Mouse (Mus musculus) megakaryocyte, embryonic 14.5 days (primary cell): Measurements from ENCODE around the gene Cd6.

ENCODE experiments used
- FLI1 ChIP-seq: IDR thresholded peaks from 2 replicates; pipeline ENCODE4 v1.6.1; 2012; ENCODE audit warnings: low read length, inconsistent platforms, mixed read lengths
- GATA1 ChIP-seq: IDR thresholded peaks from 3 replicates; pipeline ENCODE4 v1.6.1; 2012; ENCODE audit warnings: mixed read lengths, low read length, inconsistent platforms, borderline replicate concordance

GRCm38 (mm10) chr19:10868623-10869141, 38.8 kb upstream of the Cd6 start:
- TF ChIP-seq GATA1 (no peak), FLI1 (no peak)
